Mouse (Mus musculus) large intestine, adult 2 months (tissue): Measurements from ENCODE around the gene Krtap29-1. TPM values are rescaled to one million over a fixed set of nuclear protein-coding genes. Genes with fewer than 3 reads are reported as not detected.

Experiments used
- DNase-seq: peaks from one replicate; pipeline ENCODE4 v3.0.0-alpha.2; 2012; ENCODE audit warnings: low read depth, low spot score
- WGBS: fragments of 180-500 bp; shearing (Covaris S2); methylation state at CpG from one replicate; pipeline ENCODE4 v1.1.7; 2018; 5-methylcytosine and 5-hydroxymethylcytosine counted together
- polyA plus RNA-seq: library from polyadenylated mRNA; depleted of rRNA; stranded (reverse); fragments of >200 nt; gene quantifications from 2 replicates; pipeline ENCODE4 v1.2.3, GENCODE M21; 2012; rRNA removed

Gene Krtap29-1
- not detected in 2 replicates for polyA plus RNA-seq

DNA sequence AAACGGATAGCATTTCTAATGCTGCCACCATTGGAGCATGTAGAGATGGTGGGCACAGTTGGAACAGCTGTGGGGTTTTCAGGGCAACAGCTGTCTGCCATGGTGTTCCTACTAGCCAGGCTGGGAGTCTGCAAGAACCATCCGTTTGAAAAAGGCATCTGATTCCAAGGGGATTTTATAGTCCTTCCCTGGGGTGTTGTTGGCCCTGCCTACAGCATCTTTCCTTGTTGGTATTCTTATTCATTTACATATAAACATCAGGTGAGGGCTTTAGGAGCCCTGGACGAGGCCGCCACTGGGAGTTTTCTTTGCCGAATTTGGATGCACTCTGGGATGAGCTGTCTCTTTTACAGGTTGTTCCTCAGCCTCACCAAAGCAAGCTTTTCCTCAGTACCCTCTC, at the start of gene Krtap29-1:
TSS of gene Krtap29-1 (minus strand) at position 101 of the 400 bp plus-strand sequence.
- no peak for DNase-seq
- WGBS: 64% methylated on average over 5 of the region's 5 CpGs

DNA sequence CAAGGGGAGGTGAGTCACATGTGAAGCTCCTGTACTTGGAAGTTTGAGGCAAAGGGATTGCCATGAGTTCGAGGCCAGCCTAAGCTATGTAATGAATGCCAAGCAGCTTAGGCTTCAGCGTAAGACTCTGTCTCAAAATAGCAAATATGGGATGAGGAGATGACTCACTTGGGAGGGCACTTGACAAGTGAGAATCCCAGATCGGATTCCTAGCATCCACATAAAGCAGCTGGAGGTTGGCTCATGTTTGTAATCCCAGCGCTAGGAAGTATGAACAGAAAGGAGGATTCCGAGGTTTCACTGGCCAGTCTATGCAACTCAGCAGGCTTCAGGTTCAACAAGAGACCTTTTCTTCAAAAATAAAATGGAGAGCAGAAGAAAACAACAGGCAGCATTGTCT, 42.6 kb upstream of the Krtap29-1 start:
- 63% methylated on average over 5 of the region's 5 CpGs for WGBS
- DNase-seq: no peak

DNA sequence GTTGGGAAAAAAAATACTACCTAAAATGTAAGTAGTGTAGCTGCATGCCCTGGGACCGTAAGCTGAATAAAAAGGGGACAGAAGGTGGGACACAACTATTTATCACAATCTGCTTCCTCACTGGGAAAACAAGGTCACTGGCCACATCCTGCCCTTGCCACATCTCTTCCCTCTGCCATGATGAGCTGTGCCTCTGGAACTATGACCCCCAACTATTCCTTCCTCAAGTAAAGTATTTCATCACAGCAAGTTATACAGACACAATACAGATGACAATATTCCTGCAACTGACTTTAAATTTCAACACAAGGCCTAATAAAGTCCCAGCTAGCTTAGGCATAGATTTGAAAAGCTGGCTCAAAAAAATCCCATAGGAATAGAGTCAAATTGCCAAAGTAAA, 40.6 kb upstream of the Krtap29-1 start:
- WGBS: 91% methylated on average over 1 of the region's 1 CpGs
- DNase-seq: no peak

DNA sequence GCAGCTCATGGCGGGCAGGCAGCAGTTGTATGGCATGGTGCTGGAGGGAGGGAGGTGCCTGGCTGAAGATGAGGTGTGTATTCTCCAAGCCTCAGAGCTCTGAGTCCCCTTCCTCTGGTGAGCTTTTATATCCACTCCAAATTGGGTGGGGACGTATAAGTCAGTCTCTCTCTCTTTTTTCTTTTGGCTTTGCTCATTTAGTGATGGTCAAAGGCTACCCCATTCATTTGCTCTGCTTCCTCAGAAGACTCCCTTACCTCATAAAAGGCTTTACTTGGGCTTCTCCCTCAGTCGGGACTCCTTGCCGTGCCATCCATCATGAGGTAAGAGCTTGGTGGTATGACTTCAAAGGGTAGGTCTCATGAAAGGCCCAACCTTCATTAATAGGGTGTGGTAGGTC, 37.3 kb upstream of the Krtap29-1 start, which contains the start of gene Krt33a:
TSS of gene Krt33a (minus strand) at position 101 of the 400 bp plus-strand sequence.
- 67% methylated on average over 4 of the region's 4 CpGs for WGBS
- no peak for DNase-seq

DNA sequence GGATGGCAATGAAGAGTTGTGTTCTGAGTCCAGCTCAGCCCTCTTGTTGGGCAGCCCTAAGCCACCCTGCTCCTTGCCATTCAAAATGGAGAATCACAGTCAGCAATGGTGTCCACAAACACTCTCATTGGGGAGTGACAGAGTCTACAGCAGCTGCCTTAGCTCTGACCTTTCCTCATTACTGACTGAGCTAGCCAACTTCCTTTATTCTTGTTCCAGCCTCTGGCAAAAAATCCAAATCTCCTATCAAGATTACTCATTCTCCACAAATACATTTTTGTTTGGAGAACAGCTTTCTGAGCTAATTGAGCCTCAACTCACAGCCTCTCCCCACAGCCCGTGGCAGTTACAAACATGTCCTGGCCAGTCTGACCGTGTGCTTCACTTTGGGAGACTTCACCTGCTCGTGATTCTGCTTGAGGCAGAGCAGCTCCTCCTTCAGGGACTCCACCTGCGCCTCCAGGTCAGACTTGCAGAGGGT, 34.9 kb upstream of the Krtap29-1 start:
- no peak for DNase-seq
- 25% methylated on average over 4 of the region's 4 CpGs for WGBS

DNA sequence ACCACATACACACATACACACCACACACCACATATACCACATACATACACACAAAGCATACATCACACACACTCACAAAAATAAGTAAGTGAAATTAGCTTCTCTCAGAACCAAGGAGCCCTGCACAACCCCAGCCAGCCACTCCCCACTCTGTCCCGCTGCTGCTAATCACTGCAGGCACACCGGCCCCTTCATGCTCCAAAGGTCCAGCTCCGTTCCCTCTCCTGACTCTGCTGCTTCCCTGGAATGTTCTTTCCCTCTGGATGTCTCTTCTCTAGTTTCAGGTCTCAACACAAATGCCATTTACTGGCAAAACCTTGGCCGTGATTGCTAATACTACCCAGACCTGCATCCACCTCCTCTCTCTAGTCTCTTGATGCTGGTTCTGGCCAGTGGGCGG, 31.8 kb upstream of the Krtap29-1 start:
- no peak for DNase-seq
- 81% methylated on average over 5 of the region's 5 CpGs for WGBS

DNA sequence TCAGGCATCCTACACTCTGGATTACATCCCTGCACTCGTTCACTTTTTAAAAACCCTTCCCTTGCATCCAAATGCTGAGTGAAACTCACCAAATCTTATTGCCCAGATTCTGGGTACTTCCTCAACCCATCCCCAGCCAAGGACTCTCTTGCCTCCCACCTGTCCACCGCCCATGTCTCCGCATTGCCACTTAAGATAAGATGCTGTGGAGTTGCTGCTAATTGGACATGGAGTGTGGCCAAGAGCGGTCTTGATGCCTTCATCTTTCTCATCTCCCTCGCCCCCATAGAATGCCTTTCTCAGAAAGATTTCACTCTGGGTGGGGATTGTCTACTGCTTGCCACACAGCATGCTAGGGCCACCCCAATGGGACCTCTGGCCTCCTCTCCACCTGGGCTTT, 29.5 kb upstream of the Krtap29-1 start:
- 86% methylated on average over 5 of the region's 5 CpGs for WGBS
- no peak for DNase-seq

DNA sequence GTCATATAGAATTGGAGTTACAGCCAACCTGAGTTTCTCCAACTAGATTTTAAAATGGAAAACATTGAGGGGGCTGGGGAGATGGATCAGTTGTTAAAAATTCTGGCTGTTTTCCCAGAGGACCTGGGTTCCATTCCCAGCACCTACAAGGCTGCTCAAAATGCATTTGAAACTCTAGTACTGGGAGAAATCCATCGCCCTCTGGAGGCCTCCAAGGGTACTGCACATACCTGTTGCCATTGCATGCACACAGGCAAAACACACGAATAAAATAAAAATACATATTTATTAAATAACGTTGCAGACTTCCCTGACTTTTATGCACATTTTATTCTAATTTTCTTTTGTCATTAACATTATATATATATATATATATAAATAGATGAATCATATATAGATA, 27.8 kb upstream of the Krtap29-1 start:
- 54% methylated on average over 3 of the region's 3 CpGs for WGBS
- no peak for DNase-seq

DNA sequence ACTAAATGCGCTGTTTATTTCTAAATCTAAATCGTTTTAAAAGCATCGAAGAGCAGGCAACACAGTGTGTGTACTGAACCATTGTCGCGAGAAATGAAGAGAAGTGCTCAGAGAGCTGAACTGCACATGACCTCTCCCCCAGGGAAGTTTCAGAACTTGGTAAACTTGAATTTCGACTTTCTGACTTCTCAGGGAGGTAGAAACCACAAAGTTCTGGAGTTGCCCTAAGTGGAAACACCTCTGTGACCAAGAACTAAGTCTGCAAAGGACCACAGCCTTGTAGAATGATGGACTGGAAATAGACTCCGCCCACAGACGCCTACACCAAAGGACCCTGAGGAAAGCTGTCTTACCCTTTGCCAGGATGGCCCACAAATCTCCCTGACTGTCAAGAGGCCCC, 27.1 kb upstream of the Krtap29-1 start:
- WGBS: 65% methylated on average over 8 of the region's 8 CpGs
- no peak for DNase-seq

DNA sequence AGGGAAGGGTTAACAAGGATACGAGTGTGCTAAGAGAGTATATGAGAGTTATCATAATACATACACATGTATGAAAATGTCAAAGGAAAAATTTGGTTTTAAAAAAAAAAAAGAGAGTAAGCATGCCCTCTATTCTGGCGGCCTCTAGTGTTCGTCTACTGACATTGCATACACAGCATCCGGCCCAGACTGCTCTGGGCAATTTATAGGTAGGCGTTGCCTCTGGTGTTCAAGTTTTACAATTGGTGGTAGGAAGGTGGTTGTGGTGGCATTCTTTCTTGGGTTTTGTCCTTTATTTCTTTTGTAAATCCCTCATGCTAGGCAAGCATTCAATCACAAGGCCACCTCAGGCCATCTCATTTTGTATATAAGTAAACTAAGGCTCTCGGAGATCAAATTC, 26.0 kb upstream of the Krtap29-1 start:
- DNase-seq: peak; percentile 33
- WGBS: 17% methylated on average over 6 of the region's 6 CpGs

DNA sequence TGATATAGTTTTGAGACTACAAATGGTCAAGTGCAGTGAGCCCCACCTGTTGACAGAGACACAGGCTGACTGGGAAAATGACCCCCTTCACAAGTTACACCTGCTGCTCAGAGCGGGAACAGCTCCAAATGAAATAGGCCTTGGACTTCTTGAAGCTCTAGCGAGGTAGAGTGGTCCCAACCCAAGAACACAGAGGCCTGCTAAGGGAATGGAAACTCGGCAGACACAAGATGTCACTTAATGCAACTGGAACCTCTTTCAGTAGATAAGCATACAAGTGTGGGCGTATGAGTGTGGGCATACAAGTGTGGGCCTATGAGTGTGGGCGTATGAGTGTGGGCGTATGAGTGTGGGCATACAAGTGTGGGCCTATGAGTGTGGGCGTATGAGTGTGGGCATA, 20.2 kb upstream of the Krtap29-1 start:
- WGBS: 93% methylated on average over 7 of the region's 7 CpGs
- no peak for DNase-seq

DNA sequence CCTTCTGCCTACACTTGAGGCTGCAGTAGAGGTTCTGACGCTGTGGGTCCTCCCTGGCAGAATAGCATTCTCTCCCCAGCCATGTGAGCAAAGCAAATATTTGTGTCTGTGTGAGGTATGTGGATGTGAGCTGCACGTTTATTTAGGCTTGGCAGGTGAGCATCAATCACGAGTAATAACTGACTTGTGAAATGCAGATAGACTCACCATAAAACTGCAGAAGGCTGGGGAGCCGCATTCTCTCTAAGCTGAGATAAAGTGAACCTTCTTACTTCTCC, 15.5 kb upstream of the Krtap29-1 start:
- 10% methylated on average over 4 of the region's 4 CpGs for WGBS
- DNase-seq: peak; percentile 8

DNA sequence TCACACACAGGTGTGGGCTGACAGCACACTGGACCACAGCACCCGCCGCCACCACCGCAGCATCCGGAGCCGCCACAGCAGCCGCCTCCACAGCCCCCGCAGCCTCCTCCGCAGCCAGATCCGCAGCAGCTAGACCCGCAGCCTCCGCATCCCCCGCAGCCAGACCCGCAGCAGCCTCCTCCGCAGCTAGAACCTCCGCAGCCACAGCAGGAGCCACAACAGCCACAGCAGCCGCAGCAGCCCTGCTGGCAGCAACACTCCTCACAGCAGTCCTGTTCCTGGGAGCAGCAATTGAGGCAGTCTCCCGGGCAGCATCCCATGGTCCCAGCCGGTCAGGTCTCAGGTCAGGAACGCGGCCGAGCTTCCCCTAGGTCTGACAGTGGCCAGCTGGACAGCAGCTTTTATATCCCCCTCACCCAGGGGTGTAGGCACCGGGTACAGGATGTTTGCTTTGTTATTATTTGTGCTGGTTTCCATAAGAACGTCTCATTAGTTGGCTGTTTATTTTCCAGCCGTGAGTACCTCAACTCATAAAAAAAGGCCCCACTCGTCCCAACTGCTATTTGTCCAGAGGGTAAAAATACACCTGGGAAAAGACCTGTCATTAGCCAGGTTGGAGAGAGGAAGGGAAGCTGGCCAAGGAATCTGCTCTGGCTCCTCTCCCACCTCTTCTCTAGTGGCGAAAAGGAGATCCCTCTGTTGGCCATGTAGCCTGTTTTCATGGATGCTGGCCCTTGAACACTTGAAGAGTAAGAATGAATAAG, 14.9 kb upstream of the Krtap29-1 start, which contains the start of gene Krtap17-1:
TSS of gene Krtap17-1 (minus strand) at position 375 of the 764 bp plus-strand sequence.
- no peak for DNase-seq
- WGBS: 9% methylated on average over 25 of the region's 26 CpGs

DNA sequence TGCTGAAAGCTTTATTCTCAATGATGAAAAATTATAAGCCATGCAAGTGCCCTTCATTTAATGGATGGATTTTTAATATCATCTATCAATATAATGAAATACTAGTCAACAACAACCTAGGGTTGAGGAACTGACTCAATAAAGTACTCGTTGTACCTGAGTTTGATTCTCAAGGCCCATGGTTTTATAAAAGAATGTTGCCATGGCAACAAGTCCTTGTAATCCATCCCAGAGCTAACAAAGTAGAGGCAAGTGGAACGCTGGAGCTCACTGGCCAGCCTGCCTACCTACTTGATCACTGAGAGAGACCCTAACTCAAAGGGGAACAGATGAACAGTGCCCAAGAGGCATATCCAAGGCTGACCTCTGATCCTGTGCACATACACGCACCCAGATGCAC, 11.7 kb upstream of the Krtap29-1 start:
- no peak for DNase-seq
- WGBS: 60% methylated on average over 3 of the region's 3 CpGs

DNA sequence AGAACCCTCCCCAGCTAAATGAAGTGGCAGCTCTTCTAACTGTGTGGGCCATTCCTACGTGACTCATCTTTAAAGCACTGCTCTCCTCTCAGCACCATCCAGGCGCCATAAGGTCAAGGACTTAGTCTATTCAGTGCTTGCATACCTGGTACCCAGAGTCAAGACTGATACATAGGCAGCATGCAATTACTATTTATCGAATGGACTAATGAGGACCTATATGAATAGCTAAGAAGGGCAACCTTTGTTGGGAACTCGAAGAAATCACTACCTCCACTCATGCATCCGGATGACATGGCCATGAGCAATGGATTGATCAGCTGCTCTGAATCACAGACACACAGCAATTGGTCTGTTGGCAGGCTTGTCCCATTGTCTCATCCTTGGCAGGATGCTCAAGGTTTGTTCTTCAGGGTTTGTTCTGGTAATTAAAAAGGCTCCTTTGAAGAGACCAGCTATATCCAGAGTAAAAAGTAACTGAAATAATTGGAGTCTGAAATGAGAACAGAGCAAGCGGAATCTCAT, 11.1 kb upstream of the Krtap29-1 start:
- DNase-seq: no peak
- WGBS: 82% methylated on average over 6 of the region's 6 CpGs

DNA sequence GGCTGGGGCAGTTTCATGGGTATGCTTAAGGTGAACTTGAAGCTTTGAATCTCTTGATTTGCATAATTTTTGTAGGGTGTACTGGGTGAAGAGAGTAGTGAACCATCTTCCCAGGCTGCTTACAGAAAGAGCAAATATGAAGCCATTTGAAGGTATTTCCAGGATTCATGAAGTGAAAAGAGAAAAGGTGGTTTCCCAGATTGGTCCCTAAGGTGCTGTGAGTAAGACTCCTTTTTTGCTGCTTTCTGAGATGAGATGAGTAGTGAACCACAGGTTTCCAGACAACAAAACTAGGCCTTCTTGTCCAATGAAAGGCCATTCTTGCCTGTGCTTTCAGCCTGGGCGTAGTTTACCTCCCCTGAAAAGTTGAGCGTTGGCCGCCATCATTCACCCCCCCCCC, 9.7 kb upstream of the Krtap29-1 start:
- no peak for DNase-seq
- 95% methylated on average over 3 of the region's 3 CpGs for WGBS

DNA sequence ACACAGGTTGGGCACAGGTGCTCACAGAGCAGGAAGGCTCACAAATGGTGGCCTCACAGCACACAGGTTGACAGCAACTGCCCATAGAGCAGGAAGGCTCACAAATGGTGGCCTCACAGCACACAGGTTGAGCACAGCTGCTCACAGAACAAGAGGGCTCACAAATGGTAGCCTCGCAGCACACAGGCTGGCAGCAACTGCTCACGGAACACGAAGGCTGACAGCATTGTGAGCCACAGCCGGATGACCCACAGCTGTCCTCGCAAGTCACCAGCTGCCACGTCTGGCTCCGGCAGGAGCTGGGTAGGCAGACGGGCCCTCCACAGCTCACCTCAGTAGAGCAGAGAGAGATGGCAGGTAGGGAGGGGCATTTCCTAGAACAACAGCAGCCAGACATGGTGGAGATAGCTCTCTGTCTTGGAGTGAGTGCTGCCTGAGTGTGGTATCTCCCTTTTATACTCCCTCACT, 7.4 kb upstream of the Krtap29-1 start, which contains the start of gene Krtap16-1:
TSS of gene Krtap16-1 (minus strand) at position 418 of the 468 bp plus-strand sequence.
- DNase-seq: no peak
- 62% methylated on average over 8 of the region's 8 CpGs for WGBS

DNA sequence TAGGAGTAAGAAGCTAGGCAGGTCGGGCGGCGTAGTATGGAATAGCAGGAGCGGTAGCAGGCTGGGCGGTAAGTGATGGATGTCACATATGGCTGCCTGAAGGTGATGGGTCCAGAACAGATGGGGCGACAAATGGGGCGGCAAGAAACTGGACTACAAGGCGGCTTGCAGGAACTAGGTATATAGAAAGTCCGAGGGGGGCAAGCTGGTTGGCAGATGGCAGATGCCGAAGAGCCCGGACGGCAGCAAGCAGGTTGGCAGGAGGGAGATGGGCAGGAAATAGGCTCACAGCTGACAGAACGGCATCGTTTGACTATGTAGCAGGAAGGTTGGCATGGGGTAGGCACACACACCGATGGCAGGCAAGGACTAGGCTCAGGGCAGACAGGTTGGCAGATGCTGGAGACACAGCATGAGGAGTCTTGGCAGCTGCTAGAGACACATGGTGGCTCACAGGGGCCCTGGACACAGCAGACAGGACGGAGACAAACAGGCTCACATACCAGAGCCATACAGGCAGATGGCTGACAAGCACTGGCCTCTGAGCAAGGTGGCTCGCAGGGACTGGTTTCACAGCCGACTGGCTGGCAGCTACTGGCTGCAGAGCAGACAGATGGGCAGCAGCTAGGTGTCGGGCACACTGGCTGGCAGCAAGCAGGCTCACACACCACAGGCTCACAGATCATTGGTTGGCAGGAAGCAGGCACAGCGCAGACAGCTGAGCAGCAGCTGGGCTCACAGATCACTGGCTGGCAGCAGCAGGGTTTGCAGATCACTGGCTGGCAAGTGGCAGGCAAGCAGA, 6.6 kb upstream of the Krtap29-1 start:
- DNase-seq: no peak
- WGBS: 72% methylated on average over 20 of the region's 20 CpGs

DNA sequence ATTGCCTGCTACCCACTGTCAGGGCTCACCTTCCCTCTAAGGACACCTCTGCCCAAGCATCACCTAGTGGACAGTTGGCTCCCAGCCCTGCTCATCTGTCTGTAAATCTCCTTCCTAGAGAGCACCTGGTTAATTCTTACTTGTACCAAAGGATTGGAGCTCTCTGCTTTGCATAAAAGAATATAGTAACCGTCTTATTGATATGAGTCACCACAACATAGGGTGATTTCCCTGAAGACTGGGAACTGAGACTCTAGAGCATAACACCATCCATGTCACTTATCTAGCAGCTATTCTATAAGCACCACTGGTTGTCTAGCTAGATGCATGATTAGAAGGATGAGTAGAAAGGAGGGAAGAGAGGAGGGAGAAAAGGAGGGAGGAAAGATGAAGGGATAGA, 4.6 kb upstream of the Krtap29-1 start:
- WGBS: 55% methylated on average over 1 of the region's 1 CpGs
- no peak for DNase-seq

DNA sequence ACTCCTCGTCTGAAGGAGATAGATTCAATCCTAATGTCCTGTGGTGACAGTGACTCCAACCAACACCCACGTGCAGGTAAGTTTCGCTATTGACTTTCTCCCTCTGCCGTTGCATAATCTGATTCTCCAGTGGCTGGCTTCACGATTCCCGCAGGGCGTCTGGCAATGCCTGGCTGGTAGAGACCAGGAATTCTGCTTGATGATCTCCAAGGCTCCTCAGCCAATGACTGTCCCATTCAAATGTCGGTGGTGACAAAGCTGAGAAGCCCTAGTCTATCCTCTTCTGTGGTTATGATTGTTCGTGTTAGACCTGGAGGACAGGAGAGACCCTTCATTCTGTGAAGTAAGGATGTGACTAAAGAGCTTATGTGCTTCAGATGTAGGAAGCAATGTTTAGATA, 3.9 kb upstream of the Krtap29-1 start:
- WGBS: 83% methylated on average over 9 of the region's 9 CpGs
- DNase-seq: no peak

DNA sequence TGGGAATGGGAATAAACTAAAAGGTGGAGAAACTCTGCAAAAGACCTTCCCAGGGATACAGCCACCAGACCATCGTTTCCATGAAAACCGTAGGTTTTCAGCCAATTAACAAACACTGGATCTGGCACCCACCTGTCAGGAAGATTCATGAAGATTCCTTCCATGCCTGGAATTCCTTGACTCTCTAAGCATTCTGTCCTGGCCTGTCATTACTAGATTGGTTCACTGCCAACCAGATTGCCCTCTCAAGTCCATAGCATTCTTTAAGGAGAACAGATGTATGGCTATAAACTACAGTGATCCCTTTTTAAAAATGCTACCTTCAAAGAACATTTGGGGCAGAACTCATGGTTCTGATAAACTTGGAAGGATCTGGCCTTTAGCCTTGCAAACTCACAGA, 12.9 kb downstream of the Krtap29-1 start:
- WGBS: 16% methylated on average over 2 of the region's 2 CpGs

More for the DNA sequence above, 12.9 kb downstream of the Krtap29-1 start:
- no peak for DNase-seq
